Mouse (Mus musculus) kidney, adult 2 months (tissue): ENCODE results near the gene Rab8a. TPM values are rescaled to one million over a fixed set of nuclear protein-coding genes. Genes with fewer than 3 reads are reported as not detected.
A peak's percentile ranks its signal among the peaks of the same experiment; 100 is the strongest.

ENCODE experiments used
- DNase-seq: peaks from one replicate; pipeline ENCODE4 v3.0.0; 2021
- H3K27ac ChIP-seq: fragments of 200-500 bp; 2 replicates; pipeline ENCODE4 v1.5.1; 2012; ENCODE audit warnings: low read depth, low read length, control low read depth, inconsistent platforms; ENCODE audit not compliant: insufficient read depth
- H3K27me3 ChIP-seq: fragments of 200-500 bp; replicated peaks from 2 replicates; pipeline ENCODE4 v1.6.1; 2012; ENCODE audit warnings: mild to moderate bottlenecking, moderate library complexity, low read length, inconsistent platforms; ENCODE audit not compliant: control insufficient read depth, insufficient read depth
- H3K36me3 ChIP-seq: fragments of 200-500 bp; 2 replicates; pipeline ENCODE4 v1.6.1; 2012; ENCODE audit warnings: mild to moderate bottlenecking, moderate library complexity, low read length, inconsistent platforms; ENCODE audit not compliant: control insufficient read depth, insufficient read depth
- H3K4me1 ChIP-seq: fragments of 200-500 bp; 2 replicates; pipeline ENCODE4 v1.6.1; 2011; ENCODE audit warnings: low read length; ENCODE audit not compliant: control insufficient read depth, insufficient read depth
- H3K4me3 ChIP-seq: fragments of 200-500 bp; 2 replicates; pipeline ENCODE4 v1.5.1; 2011; ENCODE audit warnings: mild to moderate bottlenecking, low read depth, low read length, control low read depth; ENCODE audit not compliant: insufficient read depth
- CTCF ChIP-seq: fragments of 200-500 bp; conservative IDR thresholded peaks from 2 replicates; pipeline ENCODE4 v1.5.1; 2011; ENCODE audit warnings: low read depth, mild to moderate bottlenecking, control low read depth, low read length, moderate library complexity, mixed read lengths; ENCODE audit not compliant: insufficient read depth, insufficient read length
- POLR2A ChIP-seq: fragments of 200-500 bp; IDR thresholded peaks from one replicate; pipeline ENCODE4 v1.6.1; 2011; ENCODE audit warnings: low read depth, low read length, control low read depth
- WGBS: fragments of 180-500 bp; shearing (Covaris S2); methylation state at CpG from one replicate; pipeline ENCODE4 v1.1.7; 2018; 5-methylcytosine and 5-hydroxymethylcytosine counted together
- polyA plus RNA-seq: library from polyadenylated mRNA; depleted of rRNA; stranded (reverse); fragments of >200 nt; gene quantifications from 2 replicates; pipeline ENCODE4 v1.2.3, GENCODE M21; 2012

Rab8a gene
- polyA plus RNA-seq, 1 experiment = 148 TPM

- H3K4me3 ChIP-seq = no peak overlapping the region
- TF ChIP-seq POLR2A (no peak), CTCF (no peak)
- no peaks in the 10 kb centered on the region for H3K27me3 ChIP-seq
- peak; percentile 76 for DNase-seq
- H3K27ac ChIP-seq = no peak overlapping the region
- no peaks in the 10 kb centered on the region; the same call in 1 of the 2 replicates for H3K4me1 ChIP-seq
- H3K36me3 ChIP-seq = no peaks in the 10 kb centered on the region
- WGBS = 75% methylated on average over 2 of the region's 2 CpGs
Measured at GRCm38 (mm10) chr8:72131251-72131650, 29.7 kb upstream of the Rab8a start.

GRCm38 (mm10) chr8:72131901-72132300 is 29.1 kb upstream of the Rab8a start:
- Histone ChIP-seq H3K4me1 (no peaks in the 10 kb centered on the region; the same call in 1 of the 2 replicates), H3K27me3 (no peaks in the 10 kb centered on the region), H3K4me3 (no peak overlapping the region), H3K27ac (0 out of 2 replicates have a peak overlapping the region, but pooled peaks have one; percentile 14), H3K36me3 (no peaks in the 10 kb centered on the region)
- TF ChIP-seq POLR2A (no peak), CTCF (no peak)
- WGBS = 84% methylated on average over 2 of the region's 2 CpGs
- no peak for DNase-seq

- DNase-seq = no peak
- no peaks in the 10 kb centered on the region; the same call in 1 of the 2 replicates for H3K4me1 ChIP-seq
- WGBS = 91% methylated on average over 1 of the region's 1 CpGs
- H3K4me3 ChIP-seq = no peak overlapping the region
- no peak overlapping the region for H3K27ac ChIP-seq
- no peak for TF ChIP-seq POLR2A
- no peak for TF ChIP-seq CTCF
- no peaks in the 10 kb centered on the region for H3K27me3 ChIP-seq
- H3K36me3 ChIP-seq = no peaks in the 10 kb centered on the region
Measured at GRCm38 (mm10) chr8:72132417-72132816, 28.6 kb upstream of the Rab8a start.

GRCm38 (mm10) chr8:72132891-72133290 is 28.1 kb upstream of the Rab8a start:
- 60% methylated on average over 1 of the region's 1 CpGs for WGBS
- no peak overlapping the region for H3K27ac ChIP-seq
- TF ChIP-seq CTCF = no peak
- peak; percentile 63 for DNase-seq
- H3K27me3 ChIP-seq = no peaks in the 10 kb centered on the region
- H3K36me3 ChIP-seq = no peaks in the 10 kb centered on the region
- H3K4me3 ChIP-seq = no peak overlapping the region
- no peaks in the 10 kb centered on the region; the same call in 1 of the 2 replicates for H3K4me1 ChIP-seq

- WGBS = 52% methylated on average over 1 of the region's 1 CpGs
- DNase-seq = no peak
- Histone ChIP-seq H3K4me1 (no peaks in the 10 kb centered on the region; the same call in 1 of the 2 replicates), H3K27ac (no peak overlapping the region), H3K27me3 (no peaks in the 10 kb centered on the region), H3K36me3 (no peaks in the 10 kb centered on the region), H3K4me3 (no peak overlapping the region)
- no peak for TF ChIP-seq POLR2A
- TF ChIP-seq CTCF = no peak
Measured at GRCm38 (mm10) chr8:72133507-72133906, 27.5 kb upstream of the Rab8a start.

- Histone ChIP-seq H3K36me3 (no peaks in the 10 kb centered on the region), H3K4me3 (peak within 1 kb of the TSS; percentile 93), H3K27ac (peak within 1 kb of the TSS; percentile 87), H3K27me3 (no peaks in the 10 kb centered on the region), H3K4me1 (no peaks in the 10 kb centered on the region; the same call in 1 of the 2 replicates)
- under 1% methylated on average over 47 of the region's 49 CpGs for WGBS
- peak; percentile 81 for DNase-seq
- TF ChIP-seq POLR2A (peak; percentile 24), CTCF (no peak)
Measured at GRCm38 (mm10) chr8:72134756-72135445, 26.1 kb upstream of the Rab8a start, which contains the start of gene Tpm4. TSS of gene Tpm4 (plus strand) at chr8:72134975.

- WGBS = under 1% methylated on average over 62 of the region's 62 CpGs
- Histone ChIP-seq H3K27me3 (no peaks in the 10 kb centered on the region), H3K4me1 (no peaks in the 10 kb centered on the region; the same call in 1 of the 2 replicates), H3K27ac (peak overlapping the region; percentile 87), H3K36me3 (no peaks in the 10 kb centered on the region), H3K4me3 (peak overlapping the region; percentile 93)
- TF ChIP-seq POLR2A = no peak
- 0 out of 2 replicates have a peak, but pooled peaks have one; percentile 3 for TF ChIP-seq CTCF
- DNase-seq = peak; percentile 41
Measured at GRCm38 (mm10) chr8:72135446-72136301, 25.3 kb upstream of the Rab8a start.
